Mouse (Mus musculus) lung, embryonic 15.5 days (tissue): Measurements from ENCODE around the gene Vmn2r63. TPM values are rescaled to one million over a fixed set of nuclear protein-coding genes. Genes with fewer than 3 reads are reported as not detected.
"Not testable (repeated sequence)": the region's sequence is repeated elsewhere in the genome, so short reads cannot be mapped to it uniquely, and the experiment has no call there.

Experiments used
- ATAC-seq: fragments of 200-750 bp; cut with Nextera tagmentation; 2 replicates; pipeline ENCODE4 v1.8.0; 2017; ENCODE audit warnings: moderate number of reproducible peaks, borderline replicate concordance; ENCODE audit not compliant: low FRiP score, low TSS enrichment; ENCODE audit errors: extremely low read depth
- H3K27ac ChIP-seq: fragments of 300-500 bp; sonication (generic); 2 replicates; pipeline ENCODE4 v1.5.1; 2015; ENCODE audit warnings: moderate library complexity, mild to moderate bottlenecking, inconsistent platforms
- H3K27me3 ChIP-seq: fragments of 300-500 bp; sonication (generic); 2 replicates; pipeline ENCODE4 v1.6.1; 2015; ENCODE audit warnings: inconsistent platforms
- H3K36me3 ChIP-seq: fragments of 300-500 bp; sonication (generic); 2 replicates; pipeline ENCODE4 v1.6.1; 2015; ENCODE audit warnings: inconsistent platforms
- H3K4me1 ChIP-seq: fragments of 300-500 bp; sonication (generic); 2 replicates; pipeline ENCODE4 v1.6.1; 2015; ENCODE audit warnings: inconsistent platforms
- H3K4me2 ChIP-seq: fragments of 300-500 bp; sonication (generic); 2 replicates; pipeline ENCODE4 v1.6.1; 2015; ENCODE audit warnings: inconsistent platforms, mild to moderate bottlenecking, moderate library complexity
- H3K4me3 ChIP-seq: fragments of 300-500 bp; sonication (generic); 2 replicates; pipeline ENCODE4 v1.5.1; 2015; ENCODE audit warnings: mild to moderate bottlenecking, inconsistent platforms
- H3K9ac ChIP-seq: fragments of 300-500 bp; sonication (generic); 2 replicates; pipeline ENCODE4 v1.6.1; 2015; ENCODE audit warnings: inconsistent platforms
- H3K9me3 ChIP-seq: fragments of 300-500 bp; sonication (generic); 2 replicates; pipeline ENCODE4 v1.6.1; 2016; ENCODE audit warnings: inconsistent platforms
- WGBS: fragments of 180-500 bp; shearing (Covaris S2); methylation state at CpG from one replicate; pipeline ENCODE4 v1.1.7; 2015; 5-methylcytosine and 5-hydroxymethylcytosine counted together
- microRNA-seq: library from miRNA; unstranded; fragments of <30 nt; microRNA quantifications from one replicate; pipeline ENCODE4, GENCODE M21; 2016
- polyA plus RNA-seq: library from polyadenylated mRNA; unstranded; fragments of >200 nt; fragmentation: Nextera tagmentation; extraction: Ambion mirVana; gene quantifications from 2 replicates; pipeline ENCODE4 v1.2.1, GENCODE M21; 2015

Vmn2r63 gene
- not detected in 2 replicates for polyA plus RNA-seq

DNA sequence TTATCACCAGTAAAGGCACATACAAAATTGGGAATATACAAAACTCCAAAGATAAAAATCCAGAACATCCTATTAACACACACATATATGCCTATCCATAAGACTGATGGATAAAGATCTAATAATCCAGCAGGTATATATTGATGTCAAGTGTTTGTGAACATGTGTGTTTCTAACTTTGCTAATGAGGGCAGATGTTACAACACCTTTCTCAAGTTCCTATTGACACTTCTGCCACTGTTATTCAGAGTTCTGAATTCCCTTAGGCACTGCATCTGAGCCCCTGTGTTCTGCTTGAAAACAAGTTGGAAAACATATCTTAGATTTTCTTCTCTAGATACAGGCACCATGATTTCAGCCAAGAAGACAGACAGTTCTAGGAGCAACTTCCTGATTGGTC lies at the start of gene Vmn2r63:
Vmn2r63 (minus strand) TSS at position 101 of the 400 bp plus-strand sequence.
- not testable (repeated sequence) for H3K27me3 ChIP-seq, H3K9ac ChIP-seq, ATAC-seq, H3K4me1 ChIP-seq, H3K27ac ChIP-seq, H3K9me3 ChIP-seq, H3K36me3 ChIP-seq, H3K4me3 ChIP-seq, H3K4me2 ChIP-seq

DNA sequence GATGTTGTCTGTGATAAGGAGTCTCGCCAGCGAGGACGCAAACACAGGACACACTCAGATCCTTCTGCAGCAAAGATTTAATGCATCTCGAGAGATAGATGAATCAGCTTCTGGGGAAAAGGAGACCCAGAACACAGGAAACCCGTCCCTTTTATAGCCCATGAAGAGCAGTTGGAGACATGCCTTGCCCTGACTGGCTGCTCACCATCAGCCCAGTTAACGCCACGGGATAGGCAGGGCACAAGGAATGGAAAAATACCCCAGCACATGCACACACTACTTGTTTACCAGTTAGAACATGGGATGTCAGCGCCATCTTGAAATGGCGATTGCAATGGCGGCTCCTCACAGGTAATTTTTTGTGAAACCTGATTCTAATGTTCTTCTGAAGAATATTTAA lies 47.1 kb upstream of the Vmn2r63 start:
- 82% methylated on average over 10 of the region's 10 CpGs for whole genome bisulfite sequencing
- Histone ChIP-seq H3K27ac (no peak overlapping the region), H3K27me3 (no peaks in the 10 kb centered on the region), H3K9ac (no peak overlapping the region), H3K4me3 (no peak overlapping the region), H3K9me3 (peaks cover 15% of the 10 kb centered on the region), H3K4me1 (no peaks in the 10 kb centered on the region), H3K4me2 (no peak overlapping the region), H3K36me3 (no peaks in the 10 kb centered on the region)
- no peak for ATAC-seq

DNA sequence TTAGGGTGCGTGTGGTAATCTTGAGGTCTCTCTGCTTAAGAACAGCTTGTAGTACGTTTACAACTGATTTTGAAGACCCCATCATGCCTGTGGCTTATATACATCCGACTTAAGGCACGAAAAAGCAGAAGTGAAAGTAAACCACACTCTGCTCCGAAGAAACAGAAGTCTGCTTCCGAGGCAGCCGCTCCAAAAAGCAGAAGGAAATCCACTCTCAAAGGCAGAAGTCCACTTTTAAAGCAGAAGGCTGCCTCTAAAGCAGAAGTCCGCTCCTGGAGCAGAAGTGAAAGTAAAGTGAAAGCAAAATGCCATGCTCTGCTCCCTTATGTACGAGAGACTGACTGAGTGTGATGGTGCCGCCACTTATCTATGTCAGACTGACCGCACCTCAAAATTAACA lies 46.5 kb upstream of the Vmn2r63 start:
- Histone ChIP-seq H3K4me3 (no peak overlapping the region), H3K4me1 (no peaks in the 10 kb centered on the region), H3K27ac (no peak overlapping the region), H3K27me3 (no peaks in the 10 kb centered on the region), H3K9ac (no peak overlapping the region), H3K36me3 (no peaks in the 10 kb centered on the region), H3K4me2 (no peak overlapping the region), H3K9me3 (peaks cover 15% of the 10 kb centered on the region)
- 82% methylated on average over 11 of the region's 11 CpGs for WGBS
- ATAC-seq = no peak

DNA sequence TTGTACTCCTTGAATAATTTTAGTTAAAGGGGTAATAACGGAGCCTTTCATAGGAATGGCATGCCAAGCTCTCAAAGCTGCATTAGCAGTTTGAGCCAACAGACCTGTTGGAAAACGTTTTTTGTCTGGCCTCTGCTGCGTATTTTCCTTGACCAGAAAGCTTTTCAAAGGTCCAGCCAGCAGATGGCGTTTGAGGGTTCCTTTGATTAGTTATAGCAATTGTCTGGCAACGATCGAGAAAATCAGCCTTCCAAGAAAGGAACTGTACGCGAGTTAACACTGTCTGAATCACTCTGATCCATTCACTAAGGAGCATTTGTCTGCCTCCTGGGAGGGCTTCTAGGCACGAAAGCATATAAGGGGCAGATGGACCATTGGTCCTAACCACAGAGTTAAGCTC lies 31.6 kb upstream of the Vmn2r63 start:
- no peak overlapping the region for H3K27ac ChIP-seq
- no peaks in the 10 kb centered on the region for H3K4me1 ChIP-seq
- no peaks in the 10 kb centered on the region for H3K27me3 ChIP-seq
- H3K36me3 ChIP-seq = no peaks in the 10 kb centered on the region
- H3K9ac ChIP-seq = no peak overlapping the region
- no peak for ATAC-seq
- 66% methylated on average over 9 of the region's 9 CpGs for WGBS
- H3K9me3 ChIP-seq = peaks cover 4% of the 10 kb centered on the region; the same call in 1 of the 2 replicates
- H3K4me3 ChIP-seq = no peak overlapping the region
- no peak overlapping the region for H3K4me2 ChIP-seq

DNA sequence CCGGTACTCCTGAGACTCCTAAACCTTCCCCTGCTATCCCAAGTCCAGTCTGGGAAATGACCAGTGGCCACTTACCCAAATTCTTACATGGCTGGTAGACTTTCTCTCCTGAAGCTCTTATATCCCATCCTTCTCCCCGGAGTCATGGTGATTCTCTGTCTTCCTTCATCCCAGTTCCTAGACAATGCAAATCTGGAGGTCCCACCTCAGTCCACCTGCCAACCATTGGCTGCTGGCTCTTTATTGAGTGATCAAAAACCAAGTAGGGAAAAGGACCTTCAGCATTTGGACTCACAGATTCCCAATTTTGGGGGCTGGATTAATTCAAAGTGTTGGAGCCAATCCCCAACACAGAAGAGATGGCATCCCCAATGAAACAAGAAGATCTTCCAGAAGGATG lies 35.6 kb downstream of the Vmn2r63 start:
- WGBS = 81% methylated on average over 2 of the region's 2 CpGs
- not testable (repeated sequence) for H3K4me3 ChIP-seq, H3K4me1 ChIP-seq, H3K9me3 ChIP-seq, H3K27me3 ChIP-seq, H3K27ac ChIP-seq, H3K9ac ChIP-seq, H3K4me2 ChIP-seq, ATAC-seq, H3K36me3 ChIP-seq

DNA sequence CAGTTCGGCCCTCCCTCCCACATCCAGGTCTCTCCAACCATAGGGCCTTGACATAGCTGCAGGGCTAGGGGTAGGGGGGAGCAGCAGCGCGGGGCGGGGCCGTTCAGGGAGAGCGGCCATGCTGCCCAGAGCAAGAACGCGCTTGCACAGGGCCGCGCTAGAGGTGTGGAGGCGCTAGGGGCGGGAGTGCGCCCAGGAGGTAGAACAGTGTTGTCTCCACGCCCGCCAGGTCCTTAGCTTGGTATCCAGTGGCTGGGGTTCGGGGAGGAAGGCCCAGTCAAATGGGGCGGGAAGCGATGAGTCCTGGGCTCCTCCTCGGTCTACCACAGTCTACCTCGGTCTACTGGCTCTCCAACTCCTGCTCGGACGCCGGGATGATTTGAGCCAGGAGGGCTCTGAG lies 55.5 kb downstream of the Vmn2r63 start:
- no peaks in the 10 kb centered on the region for H3K27me3 ChIP-seq

DNA sequence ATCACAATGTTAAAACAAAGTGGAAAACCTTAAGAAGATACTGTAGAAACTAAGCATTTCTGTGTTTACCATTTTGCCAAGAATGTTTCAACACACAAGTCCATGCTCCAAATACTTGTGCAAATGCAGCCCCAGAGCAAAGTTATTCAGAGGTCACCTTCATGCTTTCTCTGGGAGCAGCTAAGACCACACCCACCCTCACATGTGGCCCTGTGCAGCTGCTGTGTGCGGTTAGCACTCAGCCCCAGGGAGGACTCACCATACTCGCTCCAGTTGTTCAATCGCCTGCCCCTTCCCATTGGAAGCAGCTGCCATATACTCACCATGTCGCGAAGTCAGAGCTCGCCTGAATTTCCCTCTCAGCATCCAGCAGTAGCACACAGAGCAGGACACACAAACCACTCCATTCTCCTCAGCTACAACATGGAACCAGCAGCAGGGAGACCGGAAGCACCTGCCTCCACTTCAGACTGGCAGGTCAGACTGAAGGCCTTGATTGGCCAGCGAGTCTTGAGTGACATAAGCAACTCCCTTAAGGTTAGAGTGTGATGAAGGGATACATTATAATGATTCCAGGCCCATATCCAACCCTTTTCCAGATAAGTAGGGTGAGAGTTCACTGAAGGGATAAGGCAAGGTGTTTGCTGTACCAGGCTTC lies 66.7 kb downstream of the Vmn2r63 start, which contains the start of gene Gm2381:
Gm2381 (minus strand) TSS at position 434 of the 658 bp plus-strand sequence.
- not testable (repeated sequence) for H3K4me1 ChIP-seq, ATAC-seq, H3K4me3 ChIP-seq, H3K27ac ChIP-seq, H3K4me2 ChIP-seq, H3K36me3 ChIP-seq, H3K9ac ChIP-seq, H3K9me3 ChIP-seq, H3K27me3 ChIP-seq
- WGBS = 79% methylated on average over 8 of the region's 8 CpGs

More for the DNA sequence above, 55.5 kb downstream of the Vmn2r63 start:
- no peak for ATAC-seq
- WGBS = 43% methylated on average over 23 of the region's 23 CpGs
- no peak overlapping the region for H3K4me2 ChIP-seq
- no peaks in the 10 kb centered on the region for H3K36me3 ChIP-seq
- H3K4me3 ChIP-seq = no peak overlapping the region
- H3K27ac ChIP-seq = no peak overlapping the region
- no peaks in the 10 kb centered on the region for H3K9me3 ChIP-seq
- H3K4me1 ChIP-seq = no peaks in the 10 kb centered on the region
- H3K9ac ChIP-seq = no peak overlapping the region

Small RNA genes lying within 50 kb of the gene (microRNA-seq; reads per million reads assigned to microRNA genes)
- not detected for gene Gm23256

Other genes starting within 250 kb of the Vmn2r63 start
- 7.7 and 10.1 TPM in 2 replicates for gene Zfp975, start 241.1 kb downstream of the Vmn2r63 start, polyA plus RNA-seq
- not detected in 2 replicates for gene Gm17067, start 206.8 kb downstream of the Vmn2r63 start, polyA plus RNA-seq
- not detected in 2 replicates for gene Vmn2r62, start 140.3 kb downstream of the Vmn2r63 start, polyA plus RNA-seq
- gene Gm2381, start 66.6 kb downstream of the Vmn2r63 start, polyA plus RNA-seq = not detected in 2 replicates
- not detected in 2 replicates for gene Gm9268, start 84.9 kb upstream of the Vmn2r63 start, polyA plus RNA-seq
- not detected in 2 replicates for gene Zfp936, start 180.4 kb upstream of the Vmn2r63 start, polyA plus RNA-seq